Comparison of ENCODE assay signal across 8 mouse cellular contexts in genomic region chr16:90726600-90727227, GRCm38 (mm10). TPM values are rescaled to one million over a fixed set of nuclear protein-coding genes. Genes with fewer than 3 reads are reported as not detected.
DNase-seq lines count a peak whose midpoint lies in the region; ATAC-seq lines count a peak whose summit lies in the region.

No protein-coding gene starts in this region.

- ATAC-seq in kidney, embryonic 16.5 days (ENCODE audit: low FRiP score, low TSS enrichment) = peak; percentile 61
- peak; percentile 41; the same call in 1 of the 2 replicates for ATAC-seq in embryonic facial prominence, embryonic 11.5 days (replicated peaks; ENCODE audit: insufficient number of reproducible peaks, low FRiP score, low TSS enrichment, low read depth)
- peak; percentile 62 for ATAC-seq in intestine, embryonic 16.5 days

- peak overlapping the region; percentile 92 for H3K4me2 ChIP-seq in kidney, embryonic 16.5 days (replicated peaks; ENCODE audit: low read depth, low read length)
- H3K4me2 ChIP-seq in embryonic facial prominence, embryonic 11.5 days (ENCODE audit: low read depth, low read length) = peak overlapping the region; percentile 92
- peak overlapping the region; percentile 90 for H3K4me2 ChIP-seq in intestine, embryonic 16.5 days (ENCODE audit: low read depth, low read length)

- H3K9ac ChIP-seq in kidney, embryonic 16.5 days (replicated peaks; ENCODE audit: low read length) = peak overlapping the region; percentile 83
- peak overlapping the region; percentile 87 for H3K9ac ChIP-seq in embryonic facial prominence, embryonic 11.5 days (replicated peaks; ENCODE audit: low read length)
- peak overlapping the region; percentile 86 for H3K9ac ChIP-seq in intestine, embryonic 16.5 days (ENCODE audit: low read depth, low read length)

- H3K4me3 ChIP-seq in kidney, embryonic 16.5 days (ENCODE audit: low read length) = peak overlapping the region; percentile 98
- H3K4me3 ChIP-seq in embryonic facial prominence, embryonic 11.5 days (ENCODE audit: low read depth, low read length) = peak overlapping the region; percentile 59
- H3K4me3 ChIP-seq in intestine, embryonic 16.5 days (ENCODE audit: low read length) = peak overlapping the region; percentile 86

- no peak overlapping the region for H3K27ac ChIP-seq in kidney, embryonic 16.5 days (ENCODE audit: low read length)
- H3K27ac ChIP-seq in embryonic facial prominence, embryonic 11.5 days (replicated peaks; ENCODE audit: low read depth, low read length) = no peak overlapping the region
- 0 out of 2 replicates have a peak overlapping the region, but pooled peaks have one; percentile 36 for H3K27ac ChIP-seq in intestine, embryonic 16.5 days (ENCODE audit: low read length)

- H3K36me3 ChIP-seq in kidney, embryonic 16.5 days (ENCODE audit: insufficient read depth, low read length) = peaks cover 11% of the 10 kb centered on the region; the same call in 1 of the 2 replicates
- H3K36me3 ChIP-seq in embryonic facial prominence, embryonic 11.5 days (replicated peaks; ENCODE audit: control insufficient read depth, insufficient read depth, low read depth, low read length) = no peaks in the 10 kb centered on the region; the same call in 1 of the 2 replicates
- no peaks in the 10 kb centered on the region for H3K36me3 ChIP-seq in intestine, embryonic 16.5 days (ENCODE audit: control insufficient read depth, insufficient read depth, low read length)

- H3K4me1 ChIP-seq in kidney, embryonic 16.5 days (ENCODE audit: insufficient read depth, low read length) = peaks cover 8% of the 10 kb centered on the region
- H3K4me1 ChIP-seq in embryonic facial prominence, embryonic 11.5 days (ENCODE audit: control insufficient read depth, insufficient read depth, low read length) = no peaks in the 10 kb centered on the region; the same call in 1 of the 2 replicates
- peaks cover 7% of the 10 kb centered on the region; the same call in 1 of the 2 replicates for H3K4me1 ChIP-seq in intestine, embryonic 16.5 days (ENCODE audit: control insufficient read depth, insufficient read depth, low read length)

- WGBS in kidney, embryonic 16.5 days = 5% methylated on average over 38 of the region's 38 CpGs
- WGBS in embryonic facial prominence, embryonic 11.5 days = 5% methylated on average over 37 of the region's 38 CpGs
- 4% methylated on average over 38 of the region's 38 CpGs for WGBS in intestine, embryonic 16.5 days

- no peak for DNase-seq in kidney, adult 9 months
- DNase-seq in embryonic facial prominence, embryonic 11.5 days (ENCODE audit: low spot score) = no peak
- peak; percentile 26 for DNase-seq in neural tube, embryonic 10.5 days (ENCODE audit: extremely low spot score, low spot score)
- no peak for DNase-seq in cerebellum, postnatal 14 days
- no peak for DNase-seq in gastrocnemius, postnatal 10 days
- no peak for DNase-seq in adrenal gland, postnatal 4 days (ENCODE audit: low spot score in 2 of 2)

- no peaks in the 10 kb centered on the region for H3K27me3 ChIP-seq in kidney, embryonic 16.5 days (ENCODE audit: insufficient read depth, low read length)
- H3K27me3 ChIP-seq in embryonic facial prominence, embryonic 11.5 days (ENCODE audit: control insufficient read depth, insufficient read depth, low read length) = no peaks in the 10 kb centered on the region
- H3K27me3 ChIP-seq in intestine, embryonic 16.5 days (replicated peaks; ENCODE audit: control insufficient read depth, insufficient read depth, low read length) = no peaks in the 10 kb centered on the region

- H3K9me3 ChIP-seq in kidney, embryonic 16.5 days (ENCODE audit: low read length) = peaks cover 4% of the 10 kb centered on the region
- no peaks in the 10 kb centered on the region for H3K9me3 ChIP-seq in embryonic facial prominence, embryonic 11.5 days (replicated peaks; ENCODE audit: control insufficient read depth, low read length)
- H3K9me3 ChIP-seq in intestine, embryonic 16.5 days (ENCODE audit: control insufficient read depth, low read length) = peaks cover 2% of the 10 kb centered on the region; the same call in 1 of the 2 replicates

RNA-seq across cellular contexts. Expression of gene Mis18a, which starts 0.5 kb away (rescaled TPM):
- 63.0 and 64.9 TPM in 2 replicates for polyA plus RNA-seq in kidney, embryonic 16.5 days (2015; fragmentation: Nextera tagmentation; extraction: Ambion mirVana)
- polyA plus RNA-seq in embryonic facial prominence, embryonic 11.5 days (2014; fragmentation: Nextera tagmentation; extraction: Ambion mirVana) = 105 TPM in 2 replicates
- polyA plus RNA-seq in intestine, embryonic 16.5 days (2015; fragmentation: Nextera tagmentation; extraction: Ambion mirVana) = 51.2 and 53.5 TPM in 2 replicates
- 1 to 10 TPM; 3.4 to 4.8 TPM for total RNA-seq in gastrocnemius, postnatal 10 days (2021)
- total RNA-seq in adrenal gland, postnatal 4 days (2021) = 10 to 100 TPM; 13.9 to 16.4 TPM

RNA-seq across cellular contexts. Expression of gene Mrap, which starts 11.3 kb away (rescaled TPM):
- 5.2 and 9.3 TPM in 2 replicates for polyA plus RNA-seq in kidney, embryonic 16.5 days (2015; fragmentation: Nextera tagmentation; extraction: Ambion mirVana)
- polyA plus RNA-seq in embryonic facial prominence, embryonic 11.5 days (2014; fragmentation: Nextera tagmentation; extraction: Ambion mirVana) = 0.21 TPM in 2 replicates
- polyA plus RNA-seq in intestine, embryonic 16.5 days (2015; fragmentation: Nextera tagmentation; extraction: Ambion mirVana) = 0.23 and 3.3 TPM in 2 replicates
- total RNA-seq in gastrocnemius, postnatal 10 days (2021) = 1 to 10 TPM in 1 of 2 experiments, under 1 TPM in 1; 0.97 to 2.8 TPM
- 100 to 1,000 TPM; 216 to 230 TPM for total RNA-seq in adrenal gland, postnatal 4 days (2021)
